Mouse (Mus musculus) ES-Bruce4 (cell line): ENCODE measurements around the gene Polr1c. TPM values are rescaled to one million over a fixed set of nuclear protein-coding genes. Genes with fewer than 3 reads are reported as not detected.

Experiments used
- H3K27ac ChIP-seq: 2 replicates; pipeline ENCODE4 v1.5.1; 2012; ENCODE audit warnings: low read length, inconsistent platforms; ENCODE audit not compliant: insufficient read depth
- H3K27me3 ChIP-seq: 2 replicates; pipeline ENCODE4 v1.6.1; 2012; ENCODE audit warnings: mild to moderate bottlenecking, low read length, inconsistent platforms; ENCODE audit not compliant: control insufficient read depth, poor library complexity, insufficient read depth, severe bottlenecking
- H3K36me3 ChIP-seq: 2 replicates; pipeline ENCODE4 v1.6.1; 2012; ENCODE audit warnings: inconsistent platforms, mild to moderate bottlenecking, low read length, moderate library complexity; ENCODE audit not compliant: control insufficient read depth, poor library complexity, insufficient read depth, severe bottlenecking
- H3K4me1 ChIP-seq: one replicate; pipeline ENCODE4 v1.8.1; 2011; ENCODE audit warnings: low read length; ENCODE audit not compliant: control insufficient read depth, insufficient read depth
- H3K4me3 ChIP-seq: 2 replicates; pipeline ENCODE4 v1.5.1; 2011; ENCODE audit warnings: low read depth, mild to moderate bottlenecking, low read length
- H3K9ac ChIP-seq: 2 replicates; pipeline ENCODE4 v1.6.1; 2012; ENCODE audit warnings: low read depth, mild to moderate bottlenecking, inconsistent platforms; ENCODE audit not compliant: poor library complexity, severe bottlenecking
- H3K9me3 ChIP-seq: replicated peaks from 2 replicates; pipeline ENCODE4 v1.6.1; 2012; ENCODE audit warnings: mild to moderate bottlenecking, low read length, inconsistent platforms; ENCODE audit not compliant: control insufficient read depth, poor library complexity, insufficient read depth, severe bottlenecking
- CTCF ChIP-seq: IDR thresholded peaks from one replicate; pipeline ENCODE4 v1.8.1; 2011; ENCODE audit warnings: low read depth, low read length
- EP300 ChIP-seq: IDR thresholded peaks from 2 replicates; pipeline ENCODE4 v1.6.1; 2011; ENCODE audit warnings: low read depth, low read length; ENCODE audit not compliant: insufficient read depth
- POLR2A ChIP-seq: IDR thresholded peaks from one replicate; pipeline ENCODE4 v1.8.1; 2011; ENCODE audit warnings: low read length; ENCODE audit not compliant: insufficient read depth
- polyA plus RNA-seq: library from polyadenylated mRNA; stranded (reverse); fragments of >200 nt; gene quantifications from 2 replicates; pipeline ENCODE4 v1.2.4, GENCODE M21; 2011; ENCODE audit warnings: low read depth; ENCODE audit not compliant: missing spikeins, insufficient read depth, insufficient read length

Polr1c gene
- polyA plus RNA-seq, 1 experiment: 106 TPM

DNA sequence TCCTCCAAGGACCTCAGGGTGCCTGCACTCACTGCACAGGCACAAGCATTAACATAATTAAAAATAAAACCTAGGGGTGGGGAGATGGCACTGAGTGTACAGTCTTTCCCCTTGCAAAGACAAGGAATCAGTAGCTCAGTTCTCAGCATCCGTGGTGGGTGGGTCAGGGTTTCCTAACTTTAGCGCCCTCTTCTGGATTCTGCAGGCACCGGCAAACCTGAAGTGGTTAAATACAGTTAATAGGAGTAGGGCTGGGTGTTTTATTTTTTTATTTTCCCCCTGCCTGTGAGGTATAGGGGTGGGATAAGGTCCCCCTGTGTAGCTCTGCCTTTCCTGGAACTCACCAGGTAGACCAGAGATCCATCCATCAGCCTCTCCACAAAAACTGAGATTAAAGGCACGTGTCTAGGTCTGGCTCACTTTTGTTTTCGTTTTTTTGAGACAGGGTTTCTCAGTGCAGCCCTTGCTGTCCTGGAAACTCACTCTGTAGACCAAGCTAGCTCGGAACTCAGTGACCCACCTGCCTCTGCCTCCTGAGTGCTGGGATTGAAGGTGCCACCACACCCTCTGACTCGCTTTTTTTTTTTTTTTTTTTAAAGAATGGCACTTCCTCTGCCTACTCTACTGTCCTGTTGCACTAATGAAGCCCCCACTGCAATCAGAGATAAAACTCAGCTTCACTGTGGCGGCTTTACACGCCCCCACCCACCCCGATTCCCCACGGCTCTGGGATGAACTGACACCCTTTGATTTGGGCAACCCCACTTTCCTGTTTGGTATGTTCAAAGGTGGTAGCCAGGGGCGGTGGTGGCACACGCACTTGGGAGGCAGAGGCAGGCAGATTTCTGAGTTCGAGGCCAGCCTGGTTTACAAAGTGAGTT is 5.0 kb upstream of the Polr1c start:
- Histone ChIP-seq H3K9me3 (no peaks in the 10 kb centered on the region), H3K27ac (no peak overlapping the region), H3K36me3 (peaks cover 8% of the 10 kb centered on the region), H3K9ac (peak overlapping the region; percentile 59), H3K4me3 (peak overlapping the region; percentile 91), H3K27me3 (no peaks in the 10 kb centered on the region), H3K4me1 (no peaks in the 10 kb centered on the region)
- TF ChIP-seq CTCF (peak; percentile 51), POLR2A (no peak), EP300 (no peak)

DNA sequence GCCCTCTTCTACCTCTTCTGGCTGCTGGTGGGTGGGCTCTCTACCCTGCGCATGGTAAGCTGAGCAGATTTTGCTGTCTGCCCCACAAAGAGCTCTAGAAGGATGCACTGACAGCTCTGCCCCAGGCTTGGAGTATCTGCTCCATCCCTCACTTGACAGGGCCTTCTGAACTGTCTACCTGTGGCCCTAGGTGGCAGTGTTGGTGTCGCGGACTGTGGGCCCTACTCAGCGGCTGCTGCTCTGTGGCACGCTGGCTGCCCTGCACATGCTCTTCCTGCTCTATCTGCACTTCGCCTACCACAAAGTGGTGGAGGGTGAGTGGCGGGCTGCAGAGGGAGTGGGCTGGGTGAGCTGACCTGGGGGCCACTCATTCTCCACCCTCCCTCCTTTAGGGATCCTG is 3.3 kb upstream of the Polr1c start:
- H3K4me1 ChIP-seq: no peaks in the 10 kb centered on the region
- H3K27me3 ChIP-seq: no peaks in the 10 kb centered on the region
- no peak overlapping the region for H3K27ac ChIP-seq
- no peak overlapping the region for H3K9ac ChIP-seq
- no peak overlapping the region for H3K4me3 ChIP-seq
- no peaks in the 10 kb centered on the region for H3K9me3 ChIP-seq
- TF ChIP-seq POLR2A (no peak), CTCF (peak; percentile 59)
- H3K36me3 ChIP-seq: peaks cover 10% of the 10 kb centered on the region; the same call in 1 of the 2 replicates

DNA sequence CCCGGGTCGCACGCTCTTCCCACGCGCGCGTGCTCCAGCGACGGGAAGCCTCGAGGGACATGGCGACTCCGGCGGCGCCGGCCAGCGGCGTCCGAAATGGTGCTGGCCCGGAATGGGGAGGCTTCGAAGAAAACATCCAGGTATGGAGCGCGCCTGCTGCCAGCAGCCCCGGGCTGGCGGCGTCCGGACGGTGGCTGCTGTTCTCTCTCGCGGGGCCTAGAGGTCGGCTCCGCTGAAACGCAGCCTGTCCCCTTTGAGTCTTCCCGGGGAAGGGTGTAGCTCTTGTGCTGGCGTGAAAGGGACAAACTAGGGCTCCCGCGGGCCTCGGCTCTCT is 302 bp upstream of the Polr1c start:
- peaks cover 32% of the 10 kb centered on the region for H3K36me3 ChIP-seq
- H3K9me3 ChIP-seq: no peaks in the 10 kb centered on the region
- no peaks in the 10 kb centered on the region for H3K4me1 ChIP-seq
- TF ChIP-seq EP300 (no peak), CTCF (no peak), POLR2A (no peak)
- peak overlapping the region; percentile 95 for H3K9ac ChIP-seq
- H3K27me3 ChIP-seq: no peaks in the 10 kb centered on the region
- H3K4me3 ChIP-seq: peak overlapping the region; percentile 91
- no peak overlapping the region for H3K27ac ChIP-seq

DNA sequence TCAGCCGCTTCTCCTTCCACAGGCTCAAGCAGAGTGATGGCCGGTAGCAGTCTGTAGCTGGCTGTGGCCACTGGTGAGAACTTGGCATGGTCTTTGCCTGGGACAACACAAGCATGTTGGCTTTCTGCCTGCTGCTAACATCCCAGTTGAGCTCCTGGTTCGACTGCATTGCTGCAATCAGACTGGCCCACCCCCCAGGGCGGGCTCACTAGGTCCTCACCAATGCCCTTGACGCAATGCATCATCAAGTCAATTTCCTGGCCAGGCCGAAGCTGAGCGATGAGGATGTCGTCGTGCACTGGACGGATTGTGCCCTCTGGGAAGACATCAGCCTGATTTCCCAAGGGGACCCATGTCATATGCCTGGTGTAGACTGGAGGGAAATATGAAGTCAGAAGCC is 3.3 kb downstream of the Polr1c start:
- no peak overlapping the region for H3K27ac ChIP-seq
- H3K9me3 ChIP-seq: no peaks in the 10 kb centered on the region
- no peak overlapping the region for H3K9ac ChIP-seq
- H3K27me3 ChIP-seq: no peaks in the 10 kb centered on the region
- TF ChIP-seq EP300 (no peak), CTCF (no peak), POLR2A (no peak)
- no peaks in the 10 kb centered on the region for H3K4me1 ChIP-seq
- peaks cover 59% of the 10 kb centered on the region for H3K36me3 ChIP-seq
- H3K4me3 ChIP-seq: no peak overlapping the region

DNA sequence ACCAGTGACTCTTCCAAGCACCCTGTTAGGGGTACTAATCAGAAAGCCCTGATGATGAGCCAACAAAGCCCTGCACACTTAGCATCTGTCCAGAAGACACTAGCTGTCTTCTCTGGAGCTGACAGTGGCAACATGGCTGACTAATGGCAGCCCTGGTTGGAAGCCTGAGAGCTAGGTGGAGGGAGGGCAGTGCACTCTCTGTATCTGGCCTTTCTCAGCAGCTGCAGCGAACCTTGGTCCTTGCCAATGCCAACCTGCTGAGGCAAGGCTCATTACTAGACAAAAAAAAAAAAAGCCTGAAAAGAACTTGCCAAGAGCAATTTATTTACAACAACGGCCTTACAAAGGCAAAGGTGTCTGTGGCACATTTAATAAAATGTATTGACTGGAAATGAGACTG is 4.2 kb downstream of the Polr1c start:
- H3K27me3 ChIP-seq: no peaks in the 10 kb centered on the region
- H3K27ac ChIP-seq: no peak overlapping the region
- H3K9ac ChIP-seq: no peak overlapping the region
- no peaks in the 10 kb centered on the region for H3K4me1 ChIP-seq
- H3K36me3 ChIP-seq: peaks cover 68% of the 10 kb centered on the region
- no peaks in the 10 kb centered on the region for H3K9me3 ChIP-seq
- H3K4me3 ChIP-seq: no peak overlapping the region
- TF ChIP-seq EP300: no peak
- TF ChIP-seq POLR2A: no peak
- no peak for TF ChIP-seq CTCF

DNA sequence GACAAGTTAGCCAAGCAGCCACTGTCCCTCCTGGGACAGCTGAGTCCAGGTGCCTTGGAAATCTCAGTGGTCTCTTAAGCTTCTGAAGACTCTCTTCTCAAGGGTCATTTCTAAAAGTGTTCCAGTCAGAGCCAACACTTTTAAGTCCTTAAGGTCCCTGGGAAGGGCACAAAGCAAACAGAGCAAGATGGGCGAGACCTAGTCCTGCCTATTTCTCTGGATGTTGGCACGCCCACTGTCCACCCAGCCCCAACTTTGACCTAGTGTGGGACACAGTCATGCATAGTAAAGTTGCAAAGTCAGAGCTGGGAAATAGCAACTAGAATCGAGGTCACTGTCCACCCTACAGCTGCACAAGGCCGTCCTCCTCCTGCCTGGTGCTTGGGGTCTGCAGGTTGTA is 4.9 kb downstream of the Polr1c start:
- Histone ChIP-seq H3K27me3 (no peaks in the 10 kb centered on the region), H3K4me1 (no peaks in the 10 kb centered on the region), H3K9ac (no peak overlapping the region), H3K36me3 (peaks cover 72% of the 10 kb centered on the region), H3K4me3 (no peak overlapping the region), H3K9me3 (no peaks in the 10 kb centered on the region), H3K27ac (no peak overlapping the region)
- TF ChIP-seq POLR2A (no peak), CTCF (no peak), EP300 (no peak)
